Mouse (Mus musculus) embryonic fibroblast, embryonic 13.5 days (primary cell): ENCODE measurements at regions not wholly inside any gene's neighbourhood (a gene's known extent, or its start where the extent isn't known, plus 50 kb on each side); places are given as distances from the start of the nearest gene placed in this dataset.

ENCODE experiments used
- CTCF ChIP-seq: IDR thresholded peaks from 2 replicates; pipeline ENCODE4 v1.5.1; 2011; ENCODE audit warnings: mild to moderate bottlenecking, control low read depth, low read length, moderate library complexity, borderline replicate concordance; ENCODE audit not compliant: insufficient read depth
- POLR2A ChIP-seq: IDR thresholded peaks from 2 replicates; pipeline ENCODE4 v1.6.1; 2011; ENCODE audit warnings: low read depth, mild to moderate bottlenecking, control low read depth, low read length, moderate library complexity

DNA sequence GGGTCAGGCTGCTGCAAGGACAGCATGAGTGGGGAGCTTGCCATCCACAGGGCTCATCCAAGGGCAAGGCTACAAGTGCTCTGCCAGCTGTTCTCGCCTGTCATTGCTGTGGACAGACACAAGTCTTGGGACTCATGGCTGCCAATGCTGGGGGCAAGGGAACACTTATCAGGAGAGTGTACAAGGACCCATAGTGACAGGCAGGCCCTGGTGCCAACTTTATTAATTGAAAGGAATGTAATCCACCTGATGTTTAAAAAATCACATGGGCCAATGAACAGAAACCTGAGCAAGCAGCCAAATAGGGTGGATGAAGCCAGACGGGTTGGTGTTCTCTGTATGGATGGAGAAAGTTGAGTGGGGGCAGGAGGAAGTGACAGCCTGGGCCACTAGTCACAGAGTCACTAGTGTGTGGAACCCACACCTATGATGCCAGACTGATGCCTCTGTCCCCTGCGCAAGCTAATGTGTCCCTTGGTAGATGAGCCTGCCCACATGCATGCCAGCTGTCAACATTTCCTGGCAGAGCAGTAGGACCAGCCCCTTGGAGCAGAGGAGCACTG lies 161.6 kb upstream of the Ppp2r3a start:
- TF ChIP-seq POLR2A: no peak
- TF ChIP-seq CTCF: no peak
